Comparison of ENCODE assay signal across 8 mouse cellular contexts in genomic region chr2:38350386-38350785, GRCm38 (mm10). TPM values are rescaled to one million over a fixed set of nuclear protein-coding genes. Genes with fewer than 3 reads are reported as not detected.
DNase-seq lines count a peak whose midpoint lies in the region; ATAC-seq and TF ChIP-seq lines count a peak whose summit lies in the region.

No protein-coding gene starts in this region.

- H3K36me3 ChIP-seq in forebrain, postnatal 0 days (ENCODE audit: insufficient read depth), result peaks cover 5% of the 10 kb centered on the region
- no peaks in the 10 kb centered on the region for H3K36me3 ChIP-seq in liver, embryonic 16.5 days (ENCODE audit: control insufficient read depth, insufficient read depth)

- DNase-seq in frontal cortex, postnatal 36 days (ENCODE audit: low spot score in 2 of 2), result no peak
- DNase-seq in A20 (ENCODE audit: low read depth, low spot score), result peak; percentile 55
- DNase-seq in forebrain, postnatal 0 days, result no peak
- DNase-seq in urinary bladder, postnatal 10 days (ENCODE audit: low spot score), result no peak
- no peak for DNase-seq in layer of hippocampus, adult 11-12 months (ENCODE audit: low spot score)
- no peak for DNase-seq in adrenal gland, adult 18-20 months (ENCODE audit: low spot score in 2 of 2)

- peak; percentile 2; the same call in 1 of the 2 replicates for ATAC-seq in frontal cortex, adult (ENCODE audit: low TSS enrichment)
- peak; percentile 18 for ATAC-seq in forebrain, postnatal 0 days
- no peak for ATAC-seq in liver, embryonic 16.5 days (ENCODE audit: low read depth)

- H3K27ac ChIP-seq in forebrain, postnatal 0 days (ENCODE audit: low read depth, low read length), result peak overlapping the region; percentile 82
- no peak overlapping the region for H3K27ac ChIP-seq in liver, embryonic 16.5 days (ENCODE audit: low read length)

- H3K9ac ChIP-seq in forebrain, postnatal 0 days, result peak overlapping the region; percentile 74
- H3K9ac ChIP-seq in liver, embryonic 16.5 days (ENCODE audit: low read depth, low read length), result no peak overlapping the region

- TF ChIP-seq CTCF in forebrain, postnatal 0 days (IDR thresholded peaks at IDR 0.05; ENCODE audit: low read depth), result 0 out of 2 replicates have a peak, but pooled peaks have one; percentile 9

- 2% methylated on average over 13 of the region's 13 CpGs for WGBS in forebrain, postnatal 0 days
- WGBS in liver, embryonic 16.5 days (ENCODE audit: insufficient replicate concordance), result 2% methylated on average over 13 of the region's 13 CpGs

- no peaks in the 10 kb centered on the region for H3K9me3 ChIP-seq in forebrain, postnatal 0 days (ENCODE audit: low read length)
- H3K9me3 ChIP-seq in liver, embryonic 16.5 days (replicated peaks; ENCODE audit: control insufficient read depth, low read length), result no peaks in the 10 kb centered on the region

- peak overlapping the region; percentile 78 for H3K4me2 ChIP-seq in forebrain, postnatal 0 days (ENCODE audit: low read depth)
- H3K4me2 ChIP-seq in liver, embryonic 16.5 days (ENCODE audit: low read depth, low read length), result peak overlapping the region; percentile 47

- H3K4me1 ChIP-seq in forebrain, postnatal 0 days (ENCODE audit: insufficient read depth), result no peaks in the 10 kb centered on the region
- peaks cover 8% of the 10 kb centered on the region for H3K4me1 ChIP-seq in liver, embryonic 16.5 days (ENCODE audit: control insufficient read depth, low read depth, low read length)

- H3K4me3 ChIP-seq in forebrain, postnatal 0 days (ENCODE audit: low read depth, low read length), result peak overlapping the region; percentile 59
- H3K4me3 ChIP-seq in liver, embryonic 16.5 days (ENCODE audit: low read depth, low read length), result peak overlapping the region; percentile 34

- H3K27me3 ChIP-seq in forebrain, postnatal 0 days (ENCODE audit: insufficient read depth, low read length), result peaks cover 8% of the 10 kb centered on the region; the same call in 1 of the 2 replicates
- peaks cover 100% of the 10 kb centered on the region for H3K27me3 ChIP-seq in liver, embryonic 16.5 days (ENCODE audit: control insufficient read depth, insufficient read depth, low read depth, low read length)

RNA-seq across cellular contexts. Expression of gene Lhx2, which starts 11.3 kb away (rescaled TPM):
- total RNA-seq in forebrain, postnatal 0 days (2014; rRNA removed), result 82.8 and 87.6 TPM in 2 replicates
- 43.5 and 45.9 TPM in 2 replicates for polyA plus RNA-seq in forebrain, postnatal 0 days (2015; fragmentation: Nextera tagmentation; extraction: Ambion mirVana)
- 1.1 and 1.8 TPM in 2 replicates for polyA plus RNA-seq in liver, embryonic 16.5 days (2015; fragmentation: Nextera tagmentation; extraction: Ambion mirVana)
- total RNA-seq in adrenal gland, adult 18-20 months (2021), result not detected

Comparison
In these comparisons a context has a peak if more than half of its experiments do, and no peak if none do; other contexts are left out.
1. RNA of gene Lhx2, which starts 11.3 kb away (total RNA-seq): 82.8 to 87.6 TPM in forebrain, postnatal 0 days; not detected in adrenal gland, adult 18-20 months; every median in the first group is over 10 times any median in the second.